Mouse (Mus musculus): ENCODE measurements around the gene Asb16.

DNA sequence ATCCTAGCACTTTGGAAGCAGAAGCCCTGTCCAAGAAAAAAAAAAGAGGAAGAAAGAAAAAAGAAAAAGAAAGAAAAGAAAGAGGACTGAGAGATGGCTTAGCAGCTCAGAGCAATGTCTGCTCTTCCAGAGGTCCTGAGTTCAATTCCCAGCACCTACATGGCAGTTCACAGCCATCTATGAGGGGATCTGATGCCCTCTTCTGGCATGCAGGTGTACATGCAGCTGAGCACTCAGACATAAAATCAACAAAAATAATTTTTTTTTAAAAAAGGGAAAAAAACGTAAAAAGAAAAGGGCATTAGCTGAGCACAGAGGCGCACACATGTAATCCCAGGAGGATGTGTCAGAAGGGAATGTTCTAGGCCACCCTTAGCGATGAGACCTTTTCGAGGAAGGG is 21.7 kb upstream of the Asb16 start:
- TF ChIP-seq CTCF (IDR thresholded peaks at IDR 0.05) (peak; percentile 42), POLR2A (IDR thresholded peaks at IDR 0.05; ENCODE audit: insufficient read depth, low read depth, low read length) (no peak), EP300 (IDR thresholded peaks at IDR 0.05; ENCODE audit: insufficient read depth, low read depth, low read length) (no peak)

Measured in heart, adult 2 months (tissue).